Mouse (Mus musculus) myocyte (in vitro differentiated cells): ENCODE data around the gene Il12b.

Source experiments
- CEBPB ChIP-seq: IDR thresholded peaks from 2 replicates; pipeline ENCODE4 v1.6.1; 2011; ENCODE audit warnings: mild to moderate bottlenecking, moderate library complexity; ENCODE audit not compliant: poor library complexity, insufficient read depth, severe bottlenecking
- E2F4 ChIP-seq: IDR thresholded peaks from one replicate; pipeline ENCODE4 v1.6.1; 2011; ENCODE audit warnings: mild to moderate bottlenecking, control low read depth, moderate library complexity; ENCODE audit not compliant: insufficient read depth
- MAX ChIP-seq: IDR thresholded peaks from one replicate; pipeline ENCODE4 v1.6.1; 2011; ENCODE audit warnings: low read depth, mild to moderate bottlenecking, control low read depth
- MYOG ChIP-seq, 3 experiments: IDR thresholded peaks; one replicate each; pipeline ENCODE4 v1.6.1; 2011; ENCODE audit warnings: control low read depth in 2 of 3, low read depth in 2 of 3, mild to moderate bottlenecking in 2 of 3; ENCODE audit not compliant: insufficient read length in 2 of 3, control insufficient read depth in 1 of 3, insufficient read depth in 1 of 3
- POLR2A ChIP-seq: IDR thresholded peaks from one replicate; pipeline ENCODE4 v1.6.1; 2011; ENCODE audit warnings: low read depth, mild to moderate bottlenecking, control low read depth, moderate library complexity; ENCODE audit not compliant: insufficient read length
- POLR2AphosphoS2 ChIP-seq: IDR thresholded peaks from one replicate; pipeline ENCODE4 v1.6.1; 2011; ENCODE audit warnings: low read depth, control low read depth; ENCODE audit not compliant: insufficient read length
- REST ChIP-seq: IDR thresholded peaks from one replicate; pipeline ENCODE4 v1.6.1; 2011; ENCODE audit warnings: mild to moderate bottlenecking, control low read depth, moderate library complexity; ENCODE audit not compliant: insufficient read depth, insufficient read length
- TCF12 ChIP-seq: IDR thresholded peaks from one replicate; pipeline ENCODE4 v1.6.1; 2011; ENCODE audit warnings: mild to moderate bottlenecking, control low read depth; ENCODE audit not compliant: poor library complexity, insufficient read depth, severe bottlenecking
- USF1 ChIP-seq: IDR thresholded peaks from one replicate; pipeline ENCODE4 v1.6.1; 2011; ENCODE audit warnings: low read depth, mild to moderate bottlenecking, control low read depth, moderate library complexity

GRCm38 (mm10) chr11:44423955-44424354, 24.1 kb downstream of the Il12b start:
- TF ChIP-seq POLR2A (no peak), MAX (no peak), USF1 (no peak), POLR2AphosphoS2 (no peak), TCF12 (no peak), MYOG (IDR thresholded peaks at IDR 0.05; ENCODE audit: control insufficient read depth in 1 of 3, insufficient read depth in 1 of 3, insufficient read length in 2 of 3, low read depth in 2 of 3) (no peak), E2F4 (no peak), REST (no peak), CEBPB (no peak)
